ENCODE assay signal across 2 mouse cellular contexts in the genomic region with DNA sequence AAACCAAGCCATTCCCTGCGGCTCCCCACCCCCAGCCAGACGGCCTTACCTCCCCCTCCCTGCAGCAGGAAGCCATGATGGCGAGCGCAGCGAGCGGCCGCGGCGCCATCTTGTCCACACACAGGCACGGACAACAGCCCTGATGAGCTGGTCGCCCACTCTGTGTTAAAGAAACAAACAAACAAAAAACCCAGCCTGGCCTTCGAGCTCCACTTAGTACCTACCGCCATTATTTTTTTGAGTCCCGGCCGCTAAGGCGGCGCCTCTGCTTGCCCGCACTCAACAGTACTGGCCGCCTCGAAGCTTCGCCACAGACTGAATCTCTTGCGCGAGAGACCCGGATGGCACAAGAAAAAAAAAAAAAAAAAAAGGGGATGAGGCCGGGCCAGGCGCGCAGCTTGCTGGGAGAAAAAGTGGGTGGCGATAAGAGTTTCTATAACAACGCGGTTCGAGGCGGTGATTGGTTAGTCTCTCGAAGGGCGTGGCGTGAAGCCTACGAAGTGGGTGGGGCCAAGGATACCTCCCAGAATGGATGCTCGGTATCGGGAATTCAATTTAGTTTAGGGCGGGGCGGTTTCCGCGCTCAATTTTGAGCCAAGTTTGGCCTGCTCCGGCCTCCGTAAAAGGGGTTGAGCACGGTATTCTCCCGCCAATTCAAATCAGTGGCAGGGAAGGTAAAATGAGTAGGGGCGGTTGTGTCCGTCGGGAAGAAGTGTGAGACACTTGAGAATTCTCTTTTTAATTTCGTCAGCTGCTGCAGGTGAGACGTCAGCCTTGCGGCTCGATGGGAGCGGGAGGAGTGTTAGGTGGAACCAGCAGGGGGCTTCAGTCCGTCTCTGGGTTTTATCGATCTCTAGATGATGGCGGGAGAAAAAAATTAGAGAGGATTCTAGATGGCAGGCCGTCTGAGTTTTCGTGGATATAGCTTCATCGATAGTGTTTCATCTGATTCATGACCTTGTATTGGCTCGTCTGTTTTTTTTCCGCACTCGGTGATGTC.
TF ChIP-seq lines count a peak whose summit lies in the region.

A gene (minus strand): TSS at position 350 of the 1,000 bp plus-strand sequence.
A gene (plus strand): TSS at position 652 of the 1,000 bp plus-strand sequence.

TF ChIP-seq in C2C12, 6 proteins besides CTCF, POLR2A, EP300 and RAD21:
- TF ChIP-seq MYOD1 (IDR thresholded peaks at IDR 0.05; ENCODE audit: control insufficient read depth, insufficient read length, low read depth) (no peak), MAX (IDR thresholded peaks at IDR 0.05) (peak; percentile 41), CEBPB (IDR thresholded peaks at IDR 0.05; ENCODE audit: low read depth) (no peak)

TF ChIP-seq in myocyte, 11 proteins besides CTCF, POLR2A, EP300 and RAD21 (continued from another document):
- TF ChIP-seq MYOD1 (IDR thresholded peaks at IDR 0.05; ENCODE audit: control insufficient read depth in 1 of 3, insufficient read length in 2 of 3, low read depth in 2 of 3) (no peak), POLR2AphosphoS2 (IDR thresholded peaks at IDR 0.05; ENCODE audit: insufficient read length, low read depth) (peak; percentile 89), MYOG (IDR thresholded peaks at IDR 0.05; ENCODE audit: control insufficient read depth in 1 of 3, insufficient read depth in 1 of 3, insufficient read length in 2 of 3, low read depth in 2 of 3) (no peak), E2F4 (IDR thresholded peaks at IDR 0.05; ENCODE audit: insufficient read depth) (peak; percentile 95), MAX (IDR thresholded peaks at IDR 0.05; ENCODE audit: low read depth) (no peak)
